Mouse (Mus musculus) heart, postnatal 10 days (tissue): Measurements from ENCODE around the gene Axdnd1. TPM values are rescaled to one million over a fixed set of nuclear protein-coding genes. Genes with fewer than 3 reads are reported as not detected.
"Not testable (repeated sequence)": the region's sequence is repeated elsewhere in the genome, so short reads cannot be mapped to it uniquely, and the experiment has no call there.

Experiments used
- DNase-seq, 2 experiments: peaks; one replicate each; pipeline ENCODE4 v3.0.0; 2021
- intact Hi-C: fragments of 180-260 bp; cut with DNase I; formaldehyde crosslinking; loops from one replicate; pipeline ENCODE4 v1.15.1; 2025
- total RNA-seq, 2 experiments: library from RNA; stranded (reverse); gene quantifications; 2 replicates each; pipeline ENCODE4 v1.2.3; 2021

The Axdnd1 gene
- total RNA-seq, 2 experiments from 2014 or later, result 0.12 TPM; not detected in 1

- intact Hi-C loops, result no loop called here
- no peak for DNase-seq
Observed at GRCm38 (mm10) chr1:156442266-156442665, 21.3 kb upstream of the Axdnd1 start.

- DNase-seq, result no peak
- intact Hi-C loops, result no loop called here
Observed at GRCm38 (mm10) chr1:156437726-156438125, 16.8 kb upstream of the Axdnd1 start.

GRCm38 (mm10) chr1:156437016-156437708 lies 16.2 kb upstream of the Axdnd1 start:
- intact Hi-C loops, result no loop called here
- no peak for DNase-seq

GRCm38 (mm10) chr1:156433497-156433896 lies 12.5 kb upstream of the Axdnd1 start:
- intact Hi-C loops, result no loop called here
- DNase-seq, result no peak

GRCm38 (mm10) chr1:156432498-156432897 lies 11.5 kb upstream of the Axdnd1 start:
- intact Hi-C loops, result no loop called here

GRCm38 (mm10) chr1:156428434-156428833 lies 7.5 kb upstream of the Axdnd1 start:
- DNase-seq, result no peak
- intact Hi-C loops, result no loop called here

More at GRCm38 (mm10) chr1:156432498-156432897, 11.5 kb upstream of the Axdnd1 start:
- DNase-seq, result no peak

- DNase-seq, result no peak
- intact Hi-C loops, result no loop called here
Observed at GRCm38 (mm10) chr1:156425746-156426145, 4.8 kb upstream of the Axdnd1 start.

GRCm38 (mm10) chr1:156424054-156424453 lies 3.1 kb upstream of the Axdnd1 start:
- intact Hi-C loops, result loop anchor here (5.0 kb wide), 1 partner anchor 48 kb away; the partner anchor contains the start of gene Soat1
- DNase-seq, result no peak

- no peak for DNase-seq
- intact Hi-C loops, result loop anchor here (5.0 kb wide), 1 partner anchor 49 kb away; the partner anchor contains the start of gene Soat1
Observed at GRCm38 (mm10) chr1:156423493-156423892, 2.5 kb upstream of the Axdnd1 start.

GRCm38 (mm10) chr1:156422856-156423255 lies 1.9 kb upstream of the Axdnd1 start:
- intact Hi-C loops, result loop anchor here (5.0 kb wide), 1 partner anchor 49 kb away; the partner anchor contains the start of gene Soat1
- DNase-seq, result no peak

- DNase-seq, result peak; percentile 45 to 68
- intact Hi-C loops, result loop anchor here (1.0 to 5.0 kb wide), 2 partner anchors 122 to 254 kb away; partner anchors contain the start of gene Tor3a
Observed at GRCm38 (mm10) chr1:156418170-156418569, 2.8 kb downstream of the Axdnd1 start.

- intact Hi-C loops, result no loop called here
- DNase-seq, result no peak
Observed at GRCm38 (mm10) chr1:156408521-156408920, 12.4 kb downstream of the Axdnd1 start.

- intact Hi-C loops, result no loop called here
- no peak for DNase-seq
Observed at GRCm38 (mm10) chr1:156408004-156408403, 13.0 kb downstream of the Axdnd1 start.

- intact Hi-C loops, result no loop called here
- no peak for DNase-seq
Observed at GRCm38 (mm10) chr1:156403251-156403650, 17.7 kb downstream of the Axdnd1 start.

- intact Hi-C loops, result no loop called here
- no peak for DNase-seq
Observed at GRCm38 (mm10) chr1:156402491-156402890, 18.5 kb downstream of the Axdnd1 start.

- DNase-seq, result not testable (repeated sequence)
Observed at GRCm38 (mm10) chr1:156400159-156400558, 20.8 kb downstream of the Axdnd1 start.

GRCm38 (mm10) chr1:156393148-156393547 lies 27.8 kb downstream of the Axdnd1 start:
- intact Hi-C loops, result no loop called here
- no peak for DNase-seq

More at GRCm38 (mm10) chr1:156400159-156400558, 20.8 kb downstream of the Axdnd1 start:
- intact Hi-C loops, result not testable (repeated sequence)

- no peak for DNase-seq
- intact Hi-C loops, result no loop called here
Observed at GRCm38 (mm10) chr1:156386880-156387279, 34.1 kb downstream of the Axdnd1 start.

GRCm38 (mm10) chr1:156386232-156386631 lies 34.7 kb downstream of the Axdnd1 start:
- no peak for DNase-seq
- intact Hi-C loops, result no loop called here

GRCm38 (mm10) chr1:156381217-156381616 lies 39.7 kb downstream of the Axdnd1 start:
- intact Hi-C loops, result no loop called here
- no peak for DNase-seq

GRCm38 (mm10) chr1:156365740-156366139 lies 55.2 kb downstream of the Axdnd1 start, which contains the start of gene Gm2000:
Gm2000 (plus strand) TSS chr1:156366040.
- DNase-seq, result no peak
- intact Hi-C loops, result no loop called here

GRCm38 (mm10) chr1:156352466-156352865 lies 68.5 kb downstream of the Axdnd1 start:
- DNase-seq, result no peak
- intact Hi-C loops, result no loop called here
